Mouse (Mus musculus) lung, adult 2 months (tissue): Measurements from ENCODE around the gene Fam243.

Experiments used
- CTCF ChIP-seq: fragments of 200-500 bp; IDR thresholded peaks from 2 replicates; pipeline ENCODE4 v1.5.1; 2011; ENCODE audit warnings: mild to moderate bottlenecking, low read length, control low read depth; ENCODE audit not compliant: insufficient read depth
- POLR2A ChIP-seq: fragments of 200-500 bp; IDR thresholded peaks from 2 replicates; pipeline ENCODE4 v1.6.1; 2011; ENCODE audit warnings: low read depth, mild to moderate bottlenecking, control low read depth, low read length, borderline replicate concordance; ENCODE audit errors: extremely low read depth

GRCm38 (mm10) chr16:92292101-92292500 lies 29.1 kb downstream of the Fam243 start, which contains the start of gene Kcne2:
- TF ChIP-seq CTCF (no peak), POLR2A (no peak)
